Mouse (Mus musculus): ENCODE results near the gene 2310022B05Rik.

DNA sequence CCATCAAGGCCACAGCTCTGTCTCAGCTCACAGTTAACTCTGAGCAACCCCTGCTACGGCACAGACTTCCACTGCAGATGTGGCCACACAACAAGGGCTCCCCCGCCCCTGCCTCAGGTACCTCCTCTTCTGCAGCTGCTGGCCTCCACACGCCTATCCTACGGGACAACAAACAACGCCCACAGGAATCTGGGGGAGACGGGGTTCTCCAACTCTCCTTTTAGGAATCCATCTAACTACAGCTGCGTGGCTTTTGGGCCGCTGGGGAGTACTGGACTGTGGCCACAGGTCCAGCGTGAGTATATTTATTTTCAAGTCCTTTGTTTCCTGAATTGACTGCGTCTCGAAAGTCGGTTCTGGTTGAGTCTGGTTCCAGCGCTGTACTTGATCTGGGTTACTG lies 15.1 kb upstream of the 2310022B05Rik start:
- no peak for TF ChIP-seq CTCF (IDR thresholded peaks at IDR 0.05; ENCODE audit: low read depth, low read length)
- TF ChIP-seq POLR2A (IDR thresholded peaks at IDR 0.05; ENCODE audit: borderline replicate concordance, low read depth, low read length): no peak
